27 mouse cellular contexts compared by ENCODE assay signal in the genomic region with DNA sequence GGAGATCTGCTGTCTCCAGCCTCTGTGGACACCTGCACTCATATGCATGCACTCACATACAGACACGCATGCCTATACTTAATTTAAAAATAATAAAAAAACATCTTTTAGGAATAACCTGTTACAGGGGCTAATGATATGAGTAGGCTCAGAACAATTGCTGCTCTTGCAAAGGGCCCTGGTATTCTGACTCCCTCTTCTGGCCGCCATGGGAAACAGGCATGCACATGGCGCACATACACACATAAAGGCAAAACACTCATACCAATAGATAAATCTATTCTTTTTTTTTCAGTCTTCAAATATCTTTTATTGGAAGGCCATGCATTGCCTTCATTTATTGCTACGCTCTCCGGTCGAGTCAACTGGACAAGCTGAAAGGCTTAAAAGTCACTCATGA.
"Had no signal": no experiment of that assay in that cellular context is flagged by ENCODE, and none has a peak within 500 bp of the region (broad histone marks: within the 10 kb centered on the region; RNA-seq: fewer than 3 reads in every experiment).

No protein-coding gene starts in this region.

- H3K36me3 ChIP-seq: limb, embryonic 10.5 days; limb, embryonic 12.5 days; limb, embryonic 13.5 days; limb, embryonic 15.5 days; liver, embryonic 12.5 days; liver, embryonic 13.5 days; liver, embryonic 15.5 days; lung, embryonic 15.5 days; midbrain, embryonic 10.5 days; midbrain, embryonic 12.5 days; midbrain, embryonic 13.5 days; midbrain, embryonic 15.5 days had no signal

- H3K4me3 ChIP-seq: limb, embryonic 10.5 days; limb, embryonic 12.5 days; limb, embryonic 13.5 days; limb, embryonic 15.5 days; liver, embryonic 12.5 days; liver, embryonic 13.5 days; liver, embryonic 15.5 days; lung, embryonic 15.5 days; megakaryocyte, embryonic 14.5 days; midbrain, embryonic 10.5 days; midbrain, embryonic 12.5 days; midbrain, embryonic 13.5 days; midbrain, embryonic 15.5 days; myocyte had no signal

- DNase-seq: left cerebral cortex, postnatal 4 days; liver; liver, embryonic 13.5 days; liver, postnatal 0 days; lung, adult 18-20 months; lung, adult 2 months; lung, embryonic 14.5 days; lung, postnatal 10 days; lung, postnatal 14 days; lung, postnatal 36 days; lung, postnatal 4 days; midbrain, embryonic 14.5 days had no signal

- H3K9me3 ChIP-seq: limb, embryonic 10.5 days; limb, embryonic 12.5 days; limb, embryonic 13.5 days; limb, embryonic 15.5 days; liver, embryonic 12.5 days; liver, embryonic 13.5 days; liver, embryonic 15.5 days; lung, embryonic 15.5 days; midbrain, embryonic 13.5 days; midbrain, embryonic 15.5 days had no signal

- H3K4me1 ChIP-seq: limb, embryonic 10.5 days; limb, embryonic 12.5 days; limb, embryonic 13.5 days; limb, embryonic 15.5 days; liver, embryonic 12.5 days; liver, embryonic 13.5 days; liver, embryonic 15.5 days; lung, embryonic 15.5 days; megakaryocyte, embryonic 14.5 days; midbrain, embryonic 10.5 days; midbrain, embryonic 12.5 days; midbrain, embryonic 13.5 days; midbrain, embryonic 15.5 days had no signal

- H3K27me3 ChIP-seq: limb, embryonic 12.5 days; limb, embryonic 13.5 days; limb, embryonic 15.5 days; liver, embryonic 12.5 days; liver, embryonic 13.5 days; liver, embryonic 15.5 days; lung, embryonic 15.5 days; megakaryocyte, embryonic 14.5 days; midbrain, embryonic 12.5 days; midbrain, embryonic 13.5 days; midbrain, embryonic 15.5 days had no signal

- H3K27ac ChIP-seq: limb, embryonic 10.5 days; limb, embryonic 12.5 days; limb, embryonic 13.5 days; limb, embryonic 15.5 days; liver, embryonic 12.5 days; liver, embryonic 13.5 days; liver, embryonic 14.5 days; liver, embryonic 15.5 days; lung, embryonic 15.5 days; macrophage; midbrain, embryonic 10.5 days; midbrain, embryonic 12.5 days; midbrain, embryonic 13.5 days; midbrain, embryonic 15.5 days had no signal
